Mouse (Mus musculus) limb, embryonic 14.5 days (tissue): Measurements from ENCODE around the gene Pik3cb. TPM values are rescaled to one million over a fixed set of nuclear protein-coding genes. Genes with fewer than 3 reads are reported as not detected.

ENCODE experiments used
- ATAC-seq: fragments of 200-750 bp; cut with Nextera tagmentation; 2 replicates; pipeline ENCODE4 v1.8.0; 2017; ENCODE audit warnings: low read depth, moderate number of reproducible peaks, moderate TSS enrichment; ENCODE audit not compliant: low FRiP score
- DNase-seq: peaks from one replicate; pipeline ENCODE4 v3.0.0-alpha.2; 2015; ENCODE audit warnings: low spot score
- H3K27ac ChIP-seq: fragments of 300-500 bp; sonication (generic); replicated peaks from 2 replicates; pipeline ENCODE4 v1.5.1; 2014; ENCODE audit warnings: low read depth, mild to moderate bottlenecking, low read length, moderate library complexity, mixed read lengths
- H3K27me3 ChIP-seq: fragments of 300-500 bp; sonication (generic); 2 replicates; pipeline ENCODE4 v1.6.1; 2014; ENCODE audit warnings: low read length, mixed read lengths; ENCODE audit not compliant: control insufficient read depth, insufficient read depth
- H3K36me3 ChIP-seq: fragments of 300-500 bp; sonication (generic); 2 replicates; pipeline ENCODE4 v1.6.1; 2014; ENCODE audit warnings: mild to moderate bottlenecking, low read length, moderate library complexity, mixed read lengths; ENCODE audit not compliant: control insufficient read depth, insufficient read depth
- H3K4me1 ChIP-seq: fragments of 300-500 bp; sonication (generic); 2 replicates; pipeline ENCODE4 v1.6.1; 2014; ENCODE audit warnings: antibody characterized with exemption, low read length, mixed read lengths; ENCODE audit not compliant: control insufficient read depth, insufficient read depth
- H3K4me2 ChIP-seq: fragments of 300-500 bp; sonication (generic); replicated peaks from 2 replicates; pipeline ENCODE4 v1.6.1; 2014; ENCODE audit warnings: low read depth, mild to moderate bottlenecking, low read length, moderate library complexity; ENCODE audit not compliant: severe bottlenecking
- H3K4me3 ChIP-seq: fragments of 300-500 bp; sonication (generic); replicated peaks from 2 replicates; pipeline ENCODE4 v1.5.1; 2014; ENCODE audit warnings: low read length
- H3K9ac ChIP-seq: fragments of 300-500 bp; sonication (generic); 2 replicates; pipeline ENCODE4 v1.6.1; 2014; ENCODE audit warnings: mild to moderate bottlenecking, low read depth, low read length, moderate library complexity; ENCODE audit not compliant: severe bottlenecking
- H3K9me3 ChIP-seq: fragments of 300-500 bp; sonication (generic); 2 replicates; pipeline ENCODE4 v1.6.1; 2016; ENCODE audit warnings: low read length; ENCODE audit not compliant: control insufficient read depth
- POLR2A ChIP-seq: fragments of 200-500 bp; IDR thresholded peaks from 2 replicates; pipeline ENCODE4 v1.8.0; 2012; ENCODE audit warnings: inconsistent platforms, mild to moderate bottlenecking, moderate library complexity, borderline replicate concordance; ENCODE audit not compliant: insufficient read depth, insufficient read length; ENCODE audit errors: extremely low read depth
- WGBS: fragments of 180-500 bp; shearing (Covaris S2); extraction: QIAGEN DNeasy Blood & Tissue Kit; methylation state at CpG from one replicate; pipeline ENCODE4 v1.1.7; 2014; 5-methylcytosine and 5-hydroxymethylcytosine counted together
- polyA plus RNA-seq, 2 experiments: library from polyadenylated mRNA; depleted of rRNA in 1 of 2; stranded (reverse) in 1 of 2; unstranded in 1 of 2; fragments of >200 nt; fragmentation: Nextera tagmentation in 1 of 2; extraction: Ambion mirVana in 1 of 2; gene quantifications; 2 replicates each; pipeline versions ENCODE4 v1.2.1 to v1.2.3; 2012 to 2014

Gene Pik3cb
- polyA plus RNA-seq, 2 experiments = 1.1 to 3.1 TPM

- no peak for ATAC-seq
- 92% methylated on average over 4 of the region's 4 CpGs for WGBS
- no peak for TF ChIP-seq POLR2A
These were observed 50.5 kb downstream of the Pik3cb start for GRCm38 (mm10) chr9:99089904-99090303.

GRCm38 (mm10) chr9:99081718-99082117 lies 58.7 kb downstream of the Pik3cb start:
- H3K27me3 ChIP-seq = no peaks in the 10 kb centered on the region
- DNase-seq (no peak), ATAC-seq (no peak)
- no peaks in the 10 kb centered on the region for H3K36me3 ChIP-seq
- H3K9ac ChIP-seq = no peak overlapping the region
- WGBS = 93% methylated on average over 5 of the region's 5 CpGs
- TF ChIP-seq POLR2A = no peak
- H3K4me2 ChIP-seq = no peak overlapping the region
- H3K4me1 ChIP-seq = no peaks in the 10 kb centered on the region
- no peak overlapping the region for H3K27ac ChIP-seq
- H3K4me3 ChIP-seq = no peak overlapping the region
- H3K9me3 ChIP-seq = no peaks in the 10 kb centered on the region

More at GRCm38 (mm10) chr9:99089904-99090303, 50.5 kb downstream of the Pik3cb start:
- H3K4me3 ChIP-seq = no peak overlapping the region
- DNase-seq = no peak
- no peaks in the 10 kb centered on the region for H3K4me1 ChIP-seq
- no peak overlapping the region for H3K27ac ChIP-seq
- no peaks in the 10 kb centered on the region for H3K27me3 ChIP-seq
- no peak overlapping the region for H3K9ac ChIP-seq
- no peaks in the 10 kb centered on the region for H3K9me3 ChIP-seq
- no peaks in the 10 kb centered on the region for H3K36me3 ChIP-seq
- H3K4me2 ChIP-seq = no peak overlapping the region

- 85% methylated on average over 3 of the region's 3 CpGs for WGBS
- DNase-seq (no peak), ATAC-seq (no peak)
- H3K4me1 ChIP-seq = no peaks in the 10 kb centered on the region
- no peak overlapping the region for H3K27ac ChIP-seq
- H3K27me3 ChIP-seq = no peaks in the 10 kb centered on the region
- H3K9ac ChIP-seq = no peak overlapping the region
- TF ChIP-seq POLR2A = no peak
- H3K4me3 ChIP-seq = no peak overlapping the region
- no peaks in the 10 kb centered on the region for H3K36me3 ChIP-seq
- H3K9me3 ChIP-seq = no peaks in the 10 kb centered on the region
- no peak overlapping the region for H3K4me2 ChIP-seq
These were observed 59.1 kb downstream of the Pik3cb start for GRCm38 (mm10) chr9:99081308-99081707.

- Histone ChIP-seq H3K9me3 (no peaks in the 10 kb centered on the region), H3K4me3 (no peak overlapping the region), H3K27ac (no peak overlapping the region), H3K9ac (no peak overlapping the region), H3K4me1 (no peaks in the 10 kb centered on the region), H3K27me3 (no peaks in the 10 kb centered on the region), H3K4me2 (no peak overlapping the region), H3K36me3 (no peaks in the 10 kb centered on the region)
- TF ChIP-seq POLR2A = no peak
- WGBS = 93% methylated on average over 2 of the region's 2 CpGs
- DNase-seq (no peak), ATAC-seq (no peak)
These were observed 59.8 kb downstream of the Pik3cb start for GRCm38 (mm10) chr9:99080657-99081056.

- WGBS = 69% methylated on average over 2 of the region's 2 CpGs
- Histone ChIP-seq H3K9ac (no peak overlapping the region), H3K9me3 (no peaks in the 10 kb centered on the region), H3K27ac (no peak overlapping the region), H3K4me2 (no peak overlapping the region), H3K4me3 (no peak overlapping the region), H3K36me3 (peaks cover 3% of the 10 kb centered on the region; the same call in 1 of the 2 replicates), H3K27me3 (no peaks in the 10 kb centered on the region), H3K4me1 (no peaks in the 10 kb centered on the region)
- DNase-seq (no peak), ATAC-seq (no peak)
- no peak for TF ChIP-seq POLR2A
These were observed 66.0 kb downstream of the Pik3cb start for GRCm38 (mm10) chr9:99074462-99074861.

- Histone ChIP-seq H3K4me1 (no peaks in the 10 kb centered on the region), H3K36me3 (peaks cover 3% of the 10 kb centered on the region; the same call in 1 of the 2 replicates), H3K27me3 (no peaks in the 10 kb centered on the region), H3K9ac (no peak overlapping the region), H3K4me2 (no peak overlapping the region), H3K9me3 (no peaks in the 10 kb centered on the region), H3K27ac (no peak overlapping the region), H3K4me3 (no peak overlapping the region)
- TF ChIP-seq POLR2A = no peak
- no peak for ATAC-seq
- WGBS = 71% methylated on average over 4 of the region's 4 CpGs
- no peak for DNase-seq
These were observed 67.9 kb downstream of the Pik3cb start for GRCm38 (mm10) chr9:99072538-99072937.
